Mouse (Mus musculus) heart, adult 2 months (tissue): ENCODE data around the gene Ugt1a5. TPM values are rescaled to one million over a fixed set of nuclear protein-coding genes. Genes with fewer than 3 reads are reported as not detected.

Source experiments
- DNase-seq, 2 experiments: peaks; one replicate each; pipeline ENCODE4 v3.0.0; 2021
- H3K27ac ChIP-seq: fragments of 200-600 bp; 2 replicates; pipeline ENCODE4 v1.8.1; 2022
- H3K27me3 ChIP-seq: fragments of 200-500 bp; 2 replicates; pipeline ENCODE4 v1.6.1; 2012; ENCODE audit warnings: mild to moderate bottlenecking, low read length, inconsistent platforms, mixed read lengths; ENCODE audit not compliant: control insufficient read depth, insufficient read depth
- H3K36me3 ChIP-seq: fragments of 200-500 bp; 2 replicates; pipeline ENCODE4 v1.6.1; 2012; ENCODE audit warnings: low read length, inconsistent platforms; ENCODE audit not compliant: control insufficient read depth, insufficient read depth
- H3K4me1 ChIP-seq: fragments of 200-500 bp; 2 replicates; pipeline ENCODE4 v1.6.1; 2011; ENCODE audit warnings: low read length; ENCODE audit not compliant: control insufficient read depth, insufficient read depth
- H3K4me3 ChIP-seq: fragments of 200-600 bp; 2 replicates; pipeline ENCODE4 v1.8.1; 2022
- H3K79me2 ChIP-seq: fragments of 200-500 bp; replicated peaks from 2 replicates; pipeline ENCODE4 v1.6.1; 2012; ENCODE audit warnings: mild to moderate bottlenecking, inconsistent platforms, low read length, moderate library complexity, mixed read lengths; ENCODE audit not compliant: control insufficient read depth, insufficient read depth
- H3K9ac ChIP-seq: fragments of 200-500 bp; 2 replicates; pipeline ENCODE4 v1.6.1; 2012; ENCODE audit warnings: low read depth, mild to moderate bottlenecking, control low read depth, inconsistent platforms, low read length, mixed read lengths
- CTCF ChIP-seq: fragments of 200-600 bp; IDR thresholded peaks from 2 replicates; pipeline ENCODE4 v1.8.1; 2022; ENCODE audit warnings: antibody characterized with exemption, mild to moderate bottlenecking, moderate library complexity
- EP300 ChIP-seq: fragments of 200-500 bp; IDR thresholded peaks from 2 replicates; pipeline ENCODE4 v1.6.1; 2011; ENCODE audit warnings: low read depth, low read length, control low read depth; ENCODE audit not compliant: insufficient read depth
- POLR2A ChIP-seq: fragments of 200-500 bp; IDR thresholded peaks from 2 replicates; pipeline ENCODE4 v1.6.1; 2011; ENCODE audit warnings: mild to moderate bottlenecking, low read depth, low read length, control low read depth; ENCODE audit not compliant: insufficient read depth
- WGBS: fragments of 180-500 bp; shearing (Covaris S2); methylation state at CpG from one replicate; pipeline ENCODE4 v1.1.7; 2018; 5-methylcytosine and 5-hydroxymethylcytosine counted together
- intact Hi-C: fragments of 180-260 bp; cut with DNase I; formaldehyde crosslinking; loops from one replicate; pipeline ENCODE4 v1.15.1; 2025
- polyA plus RNA-seq: library from polyadenylated mRNA; depleted of rRNA; stranded (reverse); fragments of >200 nt; gene quantifications from 2 replicates; pipeline ENCODE4 v1.2.3, GENCODE M21; 2012; rRNA removed
- total RNA-seq, 2 experiments: library from RNA; stranded (reverse); gene quantifications; 2 replicates each; pipeline ENCODE4 v1.2.3; 2021

Gene Ugt1a5
- total and polyA plus RNA-seq, 3 experiments: not detected

DNA sequence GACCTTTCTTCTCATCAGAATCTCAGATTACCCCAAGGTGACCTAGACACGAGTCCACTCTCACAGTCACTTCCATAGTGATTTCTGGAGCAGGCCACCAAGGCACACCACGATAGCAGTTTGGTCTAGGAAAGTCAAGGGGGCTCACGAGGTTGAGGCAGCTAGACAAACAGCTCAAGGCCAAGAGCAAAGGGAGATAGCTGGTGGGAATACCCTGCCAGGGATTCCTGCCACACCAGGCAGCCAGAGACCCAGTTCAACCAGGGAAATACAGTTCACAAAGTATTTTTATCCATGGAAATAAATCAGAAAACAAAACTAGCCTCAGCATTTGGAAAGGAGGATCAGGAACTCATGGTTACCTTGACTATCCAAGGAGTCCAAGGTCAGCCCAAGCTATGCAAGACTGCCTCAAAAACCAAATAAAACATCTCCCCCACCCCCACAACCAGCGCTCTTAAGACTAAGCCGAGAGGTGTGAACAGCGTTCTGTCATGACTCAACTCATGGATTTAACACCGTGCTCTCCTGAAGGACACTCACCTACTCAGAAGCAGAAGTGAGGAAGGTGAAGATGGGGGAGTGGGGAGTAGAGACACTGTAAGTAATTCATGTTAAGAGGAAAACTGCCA lies 98.5 kb downstream of the Ugt1a5 start:
- Histone ChIP-seq H3K4me3 (no peak overlapping the region), H3K27ac (no peak overlapping the region), H3K4me1 (no peaks in the 10 kb centered on the region), H3K9ac (no peak overlapping the region), H3K79me2 (no peaks in the 10 kb centered on the region), H3K36me3 (no peaks in the 10 kb centered on the region), H3K27me3 (no peaks in the 10 kb centered on the region)
- DNase-seq: peak in 1 of 2 experiments; percentile 22
- WGBS: 80% methylated on average over 7 of the region's 7 CpGs
- TF ChIP-seq EP300: no peak
- no peak for TF ChIP-seq POLR2A
- TF ChIP-seq CTCF: no peak
- intact Hi-C loops: loop anchor here (1.0 kb wide), 1 partner anchor 12 kb away; no protein-coding TSS in a partner anchor

DNA sequence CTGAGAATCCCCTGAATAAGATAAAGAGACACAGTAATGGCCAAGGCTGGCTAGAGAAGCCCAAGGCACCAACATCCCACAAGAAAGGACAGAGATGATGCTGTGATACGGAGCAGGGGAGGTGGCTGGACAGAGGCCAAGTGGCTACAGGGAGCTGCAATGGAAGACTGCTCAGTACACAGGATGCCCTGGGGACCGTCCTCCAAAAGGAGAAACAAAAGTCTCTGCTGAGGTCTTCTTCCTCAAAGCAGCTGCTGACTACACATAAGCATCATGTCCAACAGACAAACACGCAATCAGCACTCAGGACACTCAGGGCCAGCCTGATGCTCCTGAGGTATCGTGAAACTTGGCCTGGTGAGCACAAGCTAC lies 99.0 kb downstream of the Ugt1a5 start:
- no peak for TF ChIP-seq POLR2A
- no peak for TF ChIP-seq CTCF
- TF ChIP-seq EP300: no peak

DNA sequence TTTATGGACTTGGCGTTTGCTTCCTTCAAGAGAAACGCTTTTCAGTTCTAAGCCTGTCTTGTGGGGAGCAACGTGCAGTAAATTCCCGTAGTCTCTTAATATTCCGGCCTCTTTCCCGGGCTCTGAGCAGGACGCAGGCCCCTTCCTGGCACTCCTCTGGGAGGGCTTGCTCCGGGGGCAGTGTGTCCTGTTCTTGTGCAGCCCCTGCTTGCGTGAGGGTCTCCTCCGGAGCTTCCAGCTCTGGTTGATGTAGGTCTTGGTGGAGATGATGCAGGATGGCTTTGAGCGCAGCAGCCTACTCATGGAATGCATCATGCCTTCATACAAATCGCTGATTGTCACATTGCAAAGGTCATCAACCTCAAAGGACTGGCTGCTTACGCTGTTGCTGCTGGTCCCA lies 100.3 kb downstream of the Ugt1a5 start:
- H3K4me3 ChIP-seq: no peak overlapping the region
- TF ChIP-seq POLR2A: no peak
- no peak for TF ChIP-seq CTCF
- TF ChIP-seq EP300: no peak
- no peaks in the 10 kb centered on the region for H3K36me3 ChIP-seq
- no peak overlapping the region for H3K9ac ChIP-seq
- H3K4me1 ChIP-seq: no peaks in the 10 kb centered on the region
- no peaks in the 10 kb centered on the region for H3K79me2 ChIP-seq
- intact Hi-C loops: no loop called here
- H3K27me3 ChIP-seq: no peaks in the 10 kb centered on the region
- 87% methylated on average over 13 of the region's 13 CpGs for WGBS
- DNase-seq: peak in 1 of 2 experiments; percentile 32
- no peak overlapping the region for H3K27ac ChIP-seq

More for the DNA sequence above, 99.0 kb downstream of the Ugt1a5 start:
- WGBS: 60% methylated on average over 4 of the region's 4 CpGs
- H3K79me2 ChIP-seq: no peaks in the 10 kb centered on the region
- intact Hi-C loops: loop anchor here (1.0 kb wide), 1 partner anchor 11 kb away; no protein-coding TSS in a partner anchor
- no peak overlapping the region for H3K4me3 ChIP-seq
- no peaks in the 10 kb centered on the region for H3K36me3 ChIP-seq
- no peak for DNase-seq
- no peak overlapping the region for H3K27ac ChIP-seq
- H3K27me3 ChIP-seq: no peaks in the 10 kb centered on the region
- H3K4me1 ChIP-seq: no peaks in the 10 kb centered on the region
- H3K9ac ChIP-seq: no peak overlapping the region

DNA sequence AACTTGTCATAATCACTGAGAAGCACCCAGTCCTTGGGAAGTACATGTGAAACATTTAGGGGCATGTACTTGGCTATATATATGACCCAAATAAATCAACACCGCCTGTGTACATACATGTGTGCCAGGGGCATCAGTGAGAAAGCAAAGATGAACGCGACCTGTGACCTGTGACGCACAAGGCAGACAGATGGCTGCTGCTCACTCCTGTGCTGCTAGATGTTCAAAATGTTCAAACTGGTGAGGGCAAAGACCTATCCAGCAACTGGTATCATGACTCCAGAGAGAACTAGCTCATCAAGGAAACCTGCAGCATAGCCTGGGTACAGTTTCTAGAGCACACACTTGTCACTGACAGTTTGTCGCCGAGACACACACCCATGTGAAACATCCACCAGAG lies 101.7 kb downstream of the Ugt1a5 start:
- H3K27me3 ChIP-seq: no peaks in the 10 kb centered on the region
- H3K79me2 ChIP-seq: no peaks in the 10 kb centered on the region
- DNase-seq: peak in 1 of 2 experiments; percentile 29
- intact Hi-C loops: no loop called here
- H3K9ac ChIP-seq: no peak overlapping the region
- H3K4me3 ChIP-seq: no peak overlapping the region
- H3K27ac ChIP-seq: no peak overlapping the region
- no peak for TF ChIP-seq POLR2A
- TF ChIP-seq EP300: no peak
- no peak for TF ChIP-seq CTCF
- 92% methylated on average over 6 of the region's 6 CpGs for WGBS
- H3K36me3 ChIP-seq: no peaks in the 10 kb centered on the region
- no peaks in the 10 kb centered on the region for H3K4me1 ChIP-seq

DNA sequence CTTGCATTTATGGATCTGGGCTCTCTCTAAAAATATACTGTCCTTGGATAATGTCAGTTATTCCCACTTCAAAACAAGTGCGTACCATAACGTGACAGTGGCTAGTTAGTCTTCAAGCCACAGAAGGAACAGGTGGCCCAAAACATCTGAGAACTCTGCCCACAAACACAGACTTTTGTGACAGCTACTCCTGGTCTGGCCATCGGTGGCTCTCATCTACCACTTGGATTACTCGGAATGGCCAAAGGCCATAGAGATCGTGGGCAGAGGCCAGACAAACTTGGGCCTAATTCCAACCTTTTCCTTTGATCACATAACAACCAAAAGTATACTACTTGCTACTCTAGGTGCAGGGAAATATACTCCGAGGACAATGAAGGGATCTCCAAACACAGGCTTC lies 102.3 kb downstream of the Ugt1a5 start:
- intact Hi-C loops: no loop called here
- Histone ChIP-seq H3K9ac (no peak overlapping the region), H3K27ac (no peak overlapping the region), H3K36me3 (no peaks in the 10 kb centered on the region), H3K4me3 (no peak overlapping the region), H3K27me3 (no peaks in the 10 kb centered on the region), H3K79me2 (no peaks in the 10 kb centered on the region), H3K4me1 (no peaks in the 10 kb centered on the region)
- no peak for TF ChIP-seq EP300
- TF ChIP-seq CTCF: no peak
- TF ChIP-seq POLR2A: no peak
- DNase-seq: peak in 1 of 2 experiments; percentile 26
- WGBS: 80% methylated on average over 6 of the region's 6 CpGs

Other genes with a start within 250 kb of the Ugt1a5 start
- 10 to 100 TPM; 15.2 to 15.6 TPM for gene Usp40, start 157.5 kb upstream of the Ugt1a5 start, total RNA-seq
- 9.3 and 12.7 TPM in 2 replicates for gene Usp40, start 157.5 kb upstream of the Ugt1a5 start, polyA plus RNA-seq
- not detected for gene Ugt1a10, start 110.6 kb upstream of the Ugt1a5 start, total RNA-seq
- not detected in 2 replicates for gene Ugt1a10, start 110.6 kb upstream of the Ugt1a5 start, polyA plus RNA-seq
- gene Ugt1a9, start 95.2 kb upstream of the Ugt1a5 start, total RNA-seq: not detected
- gene Ugt1a9, start 95.2 kb upstream of the Ugt1a5 start, polyA plus RNA-seq: not detected in 2 replicates
- not detected for gene Ugt1a8, start 78.2 kb upstream of the Ugt1a5 start, total RNA-seq
- not detected in 2 replicates for gene Ugt1a8, start 78.2 kb upstream of the Ugt1a5 start, polyA plus RNA-seq
- gene Ugt1a7c, start 71.0 kb upstream of the Ugt1a5 start, total RNA-seq: 1 to 10 TPM in 1 of 2 experiments, under 1 TPM in 1; 0.70 to 1.2 TPM
- 0.26 and 0.90 TPM in 2 replicates for gene Ugt1a7c, start 71.0 kb upstream of the Ugt1a5 start, polyA plus RNA-seq
- gene Ugt1a6b, start 62.8 kb upstream of the Ugt1a5 start, total RNA-seq: 1 to 10 TPM; 1.4 to 1.8 TPM
- 0.64 and 4.2 TPM in 2 replicates for gene Ugt1a6b, start 62.8 kb upstream of the Ugt1a5 start, polyA plus RNA-seq
- 1 to 10 TPM; 2.1 to 2.4 TPM for gene Ugt1a6a, start 31.2 kb upstream of the Ugt1a5 start, total RNA-seq
- gene Ugt1a6a, start 31.2 kb upstream of the Ugt1a5 start, polyA plus RNA-seq: 2.6 and 3.7 TPM in 2 replicates
- gene Ugt1a2, start 34.6 kb downstream of the Ugt1a5 start, total RNA-seq: not detected
- not detected in 2 replicates for gene Ugt1a2, start 34.6 kb downstream of the Ugt1a5 start, polyA plus RNA-seq
- under 1 TPM in 1 of 2 experiments, not detected in 1; 0.23 TPM for gene Dnajb3, start 39.8 kb downstream of the Ugt1a5 start, total RNA-seq
- 0.53 and 0.66 TPM in 2 replicates for gene Dnajb3, start 39.8 kb downstream of the Ugt1a5 start, polyA plus RNA-seq
- gene Ugt1a1, start 45.9 kb downstream of the Ugt1a5 start, total RNA-seq: not detected
- gene Ugt1a1, start 45.9 kb downstream of the Ugt1a5 start, polyA plus RNA-seq: 0.32 TPM in 1 of 2 replicates, not detected in the other
- under 1 TPM in 1 of 2 experiments, not detected in 1; 0.13 TPM for gene Mroh2a, start 61.0 kb downstream of the Ugt1a5 start, total RNA-seq
- gene Mroh2a, start 61.0 kb downstream of the Ugt1a5 start, polyA plus RNA-seq: 0.06 TPM in 2 replicates
- gene Hjurp, start 111.6 kb downstream of the Ugt1a5 start, total RNA-seq: 10 to 100 TPM in 1 of 2 experiments, 1 to 10 TPM in 1; 8.7 to 11.5 TPM
- gene Hjurp, start 111.6 kb downstream of the Ugt1a5 start, polyA plus RNA-seq: 12.7 and 23.9 TPM in 2 replicates
- gene Trpm8, start 111.6 kb downstream of the Ugt1a5 start, total RNA-seq: not detected
- not detected in 2 replicates for gene Trpm8, start 111.6 kb downstream of the Ugt1a5 start, polyA plus RNA-seq
- not detected for gene Spp2, start 240.9 kb downstream of the Ugt1a5 start, total RNA-seq
- not detected in 2 replicates for gene Spp2, start 240.9 kb downstream of the Ugt1a5 start, polyA plus RNA-seq